Comparison of ENCODE assay signal across 21 mouse cellular contexts in the genomic region with DNA sequence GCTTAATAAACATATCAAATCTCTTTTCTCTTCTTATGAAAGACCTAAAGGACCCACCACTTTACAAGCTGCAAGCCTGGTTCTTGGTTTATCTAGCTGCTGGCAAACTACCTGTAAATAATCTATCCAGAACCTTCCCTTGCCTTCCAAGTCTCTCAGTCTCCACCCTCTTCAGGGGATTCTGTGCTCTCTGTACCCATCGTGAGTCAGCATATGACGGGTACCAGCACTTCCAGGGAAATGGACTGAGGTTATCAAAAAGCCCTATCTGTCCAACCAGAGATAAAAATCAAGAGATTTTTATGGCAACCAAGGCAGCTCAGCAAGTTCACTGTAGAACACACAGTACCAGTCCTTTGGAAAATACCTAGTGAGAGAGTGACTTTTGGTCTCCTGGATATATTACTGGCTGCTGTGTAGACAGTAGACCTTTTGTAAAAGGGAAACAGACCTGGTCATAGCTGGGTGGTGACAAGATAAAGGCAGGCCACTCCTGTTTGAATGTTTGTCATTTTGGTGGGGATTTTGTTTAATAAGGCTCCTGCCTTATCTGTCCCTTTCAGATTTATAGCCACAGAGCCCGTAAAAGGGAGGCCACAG.
DNase-seq lines count a peak whose midpoint lies in the region; ATAC-seq and TF ChIP-seq lines count a peak whose summit lies in the region.
"Had no signal": no experiment of that assay in that cellular context is flagged by ENCODE, and none has a peak within 500 bp of the region (broad histone marks: within the 10 kb centered on the region; RNA-seq: fewer than 3 reads in every experiment).

No protein-coding gene starts in this region.

- H3K36me3 ChIP-seq in kidney, adult 2 months (ENCODE audit: control insufficient read depth, insufficient read depth, low read length) = no peaks in the 10 kb centered on the region
- no peaks in the 10 kb centered on the region for H3K36me3 ChIP-seq in intestine, embryonic 14.5 days (ENCODE audit: control insufficient read depth, insufficient read depth, low read length)
- no peaks in the 10 kb centered on the region for H3K36me3 ChIP-seq in stomach, postnatal 0 days (ENCODE audit: control insufficient read depth, insufficient read depth, low read length)
- no peaks in the 10 kb centered on the region for H3K36me3 ChIP-seq in midbrain, postnatal 0 days (ENCODE audit: insufficient read depth, low read length)
- H3K36me3 ChIP-seq: embryonic facial prominence, embryonic 13.5 days; heart, embryonic 13.5 days; hindbrain, embryonic 15.5 days had no signal

- H3K4me2 ChIP-seq in intestine, embryonic 14.5 days (ENCODE audit: low read length) = no peak overlapping the region
- H3K4me2 ChIP-seq in stomach, postnatal 0 days (replicated peaks; ENCODE audit: low read depth) = no peak overlapping the region
- H3K4me2 ChIP-seq in midbrain, postnatal 0 days (ENCODE audit: low read depth, low read length, poor library complexity, severe bottlenecking) = no peak overlapping the region
- H3K4me2 ChIP-seq: embryonic facial prominence, embryonic 13.5 days; heart, embryonic 13.5 days; hindbrain, embryonic 15.5 days had no signal

- 61% methylated on average over 3 of the region's 3 CpGs for WGBS in kidney, adult 2 months
- WGBS in intestine, embryonic 14.5 days = 56% methylated on average over 3 of the region's 3 CpGs
- 30% methylated on average over 3 of the region's 3 CpGs for WGBS in large intestine, adult 2 months
- 57% methylated on average over 3 of the region's 3 CpGs for WGBS in stomach, postnatal 0 days
- WGBS in midbrain, postnatal 0 days = 93% methylated on average over 3 of the region's 3 CpGs

- no peaks in the 10 kb centered on the region for H3K4me1 ChIP-seq in kidney, adult 2 months (ENCODE audit: control insufficient read depth, insufficient read depth, low read length)
- 0 out of 2 replicates have a peak, but pooled peaks cover 2% of the 10 kb centered on the region for H3K4me1 ChIP-seq in intestine, embryonic 14.5 days (replicated peaks; ENCODE audit: control insufficient read depth, insufficient read depth, low read length)
- no peaks in the 10 kb centered on the region for H3K4me1 ChIP-seq in stomach, postnatal 0 days (replicated peaks; ENCODE audit: control insufficient read depth, insufficient read depth)
- H3K4me1 ChIP-seq in midbrain, postnatal 0 days (ENCODE audit: insufficient read depth, low read length) = no peaks in the 10 kb centered on the region
- H3K4me1 ChIP-seq: embryonic facial prominence, embryonic 13.5 days; hindbrain, embryonic 15.5 days had no signal

- H3K4me3 ChIP-seq in kidney, adult 2 months (ENCODE audit: insufficient read depth, low read depth, low read length) = no peak overlapping the region
- H3K4me3 ChIP-seq in intestine, embryonic 14.5 days (ENCODE audit: low read depth, low read length) = no peak overlapping the region
- H3K4me3 ChIP-seq in stomach, postnatal 0 days (ENCODE audit: low read depth, low read length) = no peak overlapping the region
- H3K4me3 ChIP-seq in midbrain, postnatal 0 days (ENCODE audit: low read depth, low read length) = no peak overlapping the region
- H3K4me3 ChIP-seq: embryonic facial prominence, embryonic 13.5 days; heart, adult 2 months; heart, embryonic 13.5 days; hindbrain, embryonic 15.5 days had no signal

- H3K9ac ChIP-seq in intestine, embryonic 14.5 days (ENCODE audit: low read length) = no peak overlapping the region
- no peak overlapping the region for H3K9ac ChIP-seq in stomach, postnatal 0 days (ENCODE audit: low read length)
- H3K9ac ChIP-seq in midbrain, postnatal 0 days (replicated peaks; ENCODE audit: low read length, poor library complexity, severe bottlenecking) = no peak overlapping the region
- H3K9ac ChIP-seq: embryonic facial prominence, embryonic 13.5 days; heart, embryonic 13.5 days; hindbrain, embryonic 15.5 days had no signal

- TF ChIP-seq POLR2A in kidney, adult 2 months (IDR thresholded peaks at IDR 0.05; ENCODE audit: low read depth, low read length) = no peak

- peak; percentile 72 for ATAC-seq in intestine, embryonic 14.5 days (replicated peaks; ENCODE audit: low FRiP score, low TSS enrichment, low read depth)
- no peak for ATAC-seq in stomach, postnatal 0 days (ENCODE audit: low FRiP score, low TSS enrichment)
- no peak for ATAC-seq in midbrain, postnatal 0 days (ENCODE audit: low FRiP score)
- ATAC-seq: activated CD4-positive, CD25-positive, alpha-beta regulatory T cell, adult 4 months; forebrain, embryonic 14.5 days; Patski had no signal

- H3K9me3 ChIP-seq in intestine, embryonic 14.5 days (ENCODE audit: control insufficient read depth, low read length) = no peaks in the 10 kb centered on the region
- H3K9me3 ChIP-seq in stomach, postnatal 0 days (ENCODE audit: control insufficient read depth, low read length) = no peaks in the 10 kb centered on the region
- no peaks in the 10 kb centered on the region for H3K9me3 ChIP-seq in midbrain, postnatal 0 days (ENCODE audit: low read length)
- H3K9me3 ChIP-seq: embryonic facial prominence, embryonic 13.5 days; heart, embryonic 13.5 days; hindbrain, embryonic 15.5 days had no signal

- H3K27me3 ChIP-seq in kidney, adult 2 months (replicated peaks; ENCODE audit: control insufficient read depth, insufficient read depth, low read length) = no peaks in the 10 kb centered on the region
- H3K27me3 ChIP-seq in intestine, embryonic 14.5 days (replicated peaks; ENCODE audit: control insufficient read depth, insufficient read depth, low read length) = no peaks in the 10 kb centered on the region
- H3K27me3 ChIP-seq in stomach, postnatal 0 days (ENCODE audit: control insufficient read depth, insufficient read depth, low read length) = no peaks in the 10 kb centered on the region
- no peaks in the 10 kb centered on the region for H3K27me3 ChIP-seq in midbrain, postnatal 0 days (ENCODE audit: insufficient read depth, low read length)
- H3K27me3 ChIP-seq: embryonic facial prominence, embryonic 13.5 days; heart, embryonic 13.5 days; hindbrain, embryonic 15.5 days; Patski had no signal

- TF ChIP-seq CTCF in kidney, adult 2 months (conservative IDR thresholded peaks at IDR 0.05; ENCODE audit: insufficient read depth, insufficient read length, low read depth, low read length) = no peak
- no peak for TF ChIP-seq CTCF in stomach, postnatal 0 days (IDR thresholded peaks at IDR 0.05; ENCODE audit: low read depth)
- TF ChIP-seq CTCF in midbrain, postnatal 0 days (IDR thresholded peaks at IDR 0.05) = no peak

- DNase-seq in kidney, adult 2 months = peak; percentile 43
- no peak for DNase-seq in kidney, postnatal 4 days
- no peak for DNase-seq in intestine, embryonic 14.5 days (ENCODE audit: low spot score)
- peak; percentile 74 for DNase-seq in large intestine, adult 2 months (ENCODE audit: low read depth, low spot score)
- DNase-seq in stomach, postnatal 0 days (ENCODE audit: low spot score) = no peak
- no peak for DNase-seq in heart, adult 9 months (ENCODE audit: low spot score in 2 of 2)
- no peak for DNase-seq in midbrain, postnatal 0 days (ENCODE audit: low spot score)
- DNase-seq: adrenal gland, adult 2 months; adrenal gland, postnatal 25 days; cerebellum, adult 18-20 months; cerebellum, adult 9-11 months; cerebellum, postnatal 36 days; gastrocnemius, postnatal 14 days; heart, adult 2 months; heart, postnatal 36 days had no signal

- H3K27ac ChIP-seq in kidney, adult 2 months (ENCODE audit: insufficient read depth, low read depth, low read length) = no peak overlapping the region
- no peak overlapping the region for H3K27ac ChIP-seq in intestine, embryonic 14.5 days (ENCODE audit: low read depth)
- H3K27ac ChIP-seq in stomach, postnatal 0 days (replicated peaks) = no peak overlapping the region; the same call in 1 of the 2 replicates
- H3K27ac ChIP-seq in midbrain, postnatal 0 days (ENCODE audit: low read depth, low read length) = no peak overlapping the region
- H3K27ac ChIP-seq: embryonic facial prominence, embryonic 13.5 days; heart, adult 2 months; heart, embryonic 13.5 days; hindbrain, embryonic 15.5 days had no signal

- peak; percentile 28 for TF ChIP-seq EP300 in stomach, postnatal 0 days (optimal IDR thresholded peaks at IDR 0.05)

Comparison
In these comparisons a context has a peak if more than half of its experiments do, and no peak if none do; other contexts are left out.
1. DNase-seq: peak in kidney, adult 2 months (single experiment) and large intestine, adult 2 months (single experiment); none in kidney, postnatal 4 days (0 of 2), intestine, embryonic 14.5 days (single experiment), stomach, postnatal 0 days (single experiment), heart, adult 9 months (0 of 2) and midbrain, postnatal 0 days (single experiment).